19 mouse cellular contexts compared by ENCODE assay signal in genomic region chr15:28645122-28645521, GRCm38 (mm10).
DNase-seq lines count a peak whose midpoint lies in the region; ATAC-seq and TF ChIP-seq lines count a peak whose summit lies in the region.
"Had no signal": no experiment of that assay in that cellular context is flagged by ENCODE, and none has a peak within 500 bp of the region (broad histone marks: within the 10 kb centered on the region; RNA-seq: fewer than 3 reads in every experiment).

No protein-coding gene starts in this region.

- 0% methylated on average over 1 of the region's 1 CpGs for WGBS in forebrain, embryonic 11.5 days
- 0% methylated on average over 1 of the region's 1 CpGs for WGBS in forebrain, postnatal 0 days
- 0% methylated on average over 1 of the region's 1 CpGs for WGBS in midbrain, embryonic 11.5 days
- 0% methylated on average over 1 of the region's 1 CpGs for WGBS in midbrain, postnatal 0 days
- 5% methylated on average over 1 of the region's 1 CpGs for WGBS in midbrain, embryonic 13.5 days

- no peak overlapping the region for H3K4me3 ChIP-seq in forebrain, embryonic 11.5 days (ENCODE audit: low read depth, low read length)
- no peak overlapping the region for H3K4me3 ChIP-seq in forebrain, postnatal 0 days (ENCODE audit: low read depth, low read length)
- H3K4me3 ChIP-seq in midbrain, embryonic 11.5 days (ENCODE audit: low read depth, low read length): no peak overlapping the region
- no peak overlapping the region for H3K4me3 ChIP-seq in midbrain, postnatal 0 days (ENCODE audit: low read depth, low read length)
- no peak overlapping the region for H3K4me3 ChIP-seq in midbrain, embryonic 13.5 days (replicated peaks)
- H3K4me3 ChIP-seq: embryonic facial prominence, embryonic 12.5 days; heart, embryonic 10.5 days; hindbrain, embryonic 12.5 days had no signal

- H3K4me2 ChIP-seq in forebrain, embryonic 11.5 days (ENCODE audit: low read depth, low read length, severe bottlenecking): no peak overlapping the region
- no peak overlapping the region for H3K4me2 ChIP-seq in forebrain, postnatal 0 days (ENCODE audit: low read depth)
- no peak overlapping the region for H3K4me2 ChIP-seq in midbrain, embryonic 11.5 days
- H3K4me2 ChIP-seq in midbrain, postnatal 0 days (ENCODE audit: low read depth, low read length, poor library complexity, severe bottlenecking): no peak overlapping the region
- no peak overlapping the region for H3K4me2 ChIP-seq in midbrain, embryonic 13.5 days (replicated peaks)
- H3K4me2 ChIP-seq: embryonic facial prominence, embryonic 12.5 days; hindbrain, embryonic 12.5 days had no signal

- no peak overlapping the region for H3K9ac ChIP-seq in forebrain, embryonic 11.5 days (ENCODE audit: low read length)
- no peak overlapping the region for H3K9ac ChIP-seq in forebrain, postnatal 0 days
- no peak overlapping the region for H3K9ac ChIP-seq in midbrain, embryonic 11.5 days (ENCODE audit: low read length)
- no peak overlapping the region for H3K9ac ChIP-seq in midbrain, postnatal 0 days (replicated peaks; ENCODE audit: low read length, poor library complexity, severe bottlenecking)
- H3K9ac ChIP-seq in midbrain, embryonic 13.5 days (replicated peaks): no peak overlapping the region
- H3K9ac ChIP-seq: embryonic facial prominence, embryonic 12.5 days; hindbrain, embryonic 12.5 days had no signal

- H3K27me3 ChIP-seq in forebrain, embryonic 11.5 days (ENCODE audit: control insufficient read depth, insufficient read depth, low read length): no peaks in the 10 kb centered on the region
- no peaks in the 10 kb centered on the region for H3K27me3 ChIP-seq in forebrain, postnatal 0 days (ENCODE audit: insufficient read depth, low read length)
- H3K27me3 ChIP-seq in midbrain, embryonic 11.5 days (ENCODE audit: control insufficient read depth, insufficient read depth, low read length): no peaks in the 10 kb centered on the region
- no peaks in the 10 kb centered on the region for H3K27me3 ChIP-seq in midbrain, postnatal 0 days (ENCODE audit: insufficient read depth, low read length)
- peaks cover 17% of the 10 kb centered on the region for H3K27me3 ChIP-seq in midbrain, embryonic 13.5 days
- H3K27me3 ChIP-seq: embryonic facial prominence, embryonic 12.5 days; hindbrain, embryonic 12.5 days had no signal

- H3K4me1 ChIP-seq in forebrain, embryonic 11.5 days (replicated peaks; ENCODE audit: control insufficient read depth, insufficient read depth, low read length): peaks cover 1% of the 10 kb centered on the region; the same call in 1 of the 2 replicates
- H3K4me1 ChIP-seq in forebrain, postnatal 0 days (ENCODE audit: insufficient read depth): 0 out of 2 replicates have a peak, but pooled peaks cover 4% of the 10 kb centered on the region
- H3K4me1 ChIP-seq in midbrain, embryonic 11.5 days (ENCODE audit: control insufficient read depth, insufficient read depth, low read length): peaks cover 7% of the 10 kb centered on the region
- H3K4me1 ChIP-seq in midbrain, postnatal 0 days (ENCODE audit: insufficient read depth, low read length): no peaks in the 10 kb centered on the region
- peaks cover 9% of the 10 kb centered on the region for H3K4me1 ChIP-seq in midbrain, embryonic 13.5 days (replicated peaks)
- H3K4me1 ChIP-seq: embryonic facial prominence, embryonic 12.5 days; heart, embryonic 10.5 days; hindbrain, embryonic 12.5 days had no signal

- no peaks in the 10 kb centered on the region for H3K9me3 ChIP-seq in forebrain, embryonic 11.5 days (ENCODE audit: control insufficient read depth, low read length)
- no peaks in the 10 kb centered on the region for H3K9me3 ChIP-seq in forebrain, postnatal 0 days (ENCODE audit: low read length)
- no peaks in the 10 kb centered on the region for H3K9me3 ChIP-seq in midbrain, embryonic 11.5 days (ENCODE audit: control insufficient read depth, low read length)
- H3K9me3 ChIP-seq in midbrain, postnatal 0 days (ENCODE audit: low read length): no peaks in the 10 kb centered on the region
- H3K9me3 ChIP-seq in midbrain, embryonic 13.5 days: no peaks in the 10 kb centered on the region
- H3K9me3 ChIP-seq: embryonic facial prominence, embryonic 12.5 days; heart, embryonic 10.5 days; hindbrain, embryonic 12.5 days had no signal

- ATAC-seq in forebrain, embryonic 11.5 days (replicated peaks; ENCODE audit: low FRiP score): peak; percentile 74
- ATAC-seq in forebrain, postnatal 0 days: no peak
- peak; percentile 57 for ATAC-seq in midbrain, embryonic 11.5 days (ENCODE audit: low FRiP score)
- no peak for ATAC-seq in midbrain, postnatal 0 days (ENCODE audit: low FRiP score)
- ATAC-seq in midbrain, embryonic 13.5 days: peak; percentile 76; the same call in 1 of the 2 replicates
- no peak for ATAC-seq in megakaryocyte, adult 5-6 weeks (ENCODE audit: poor library complexity, severe bottlenecking)
- ATAC-seq: hindbrain, embryonic 16.5 days; inflammation-experienced regulatory T-cells, adult 6 months had no signal

- H3K36me3 ChIP-seq in forebrain, embryonic 11.5 days (ENCODE audit: control insufficient read depth, insufficient read depth, low read length): no peaks in the 10 kb centered on the region
- H3K36me3 ChIP-seq in forebrain, postnatal 0 days (ENCODE audit: insufficient read depth): no peaks in the 10 kb centered on the region
- no peaks in the 10 kb centered on the region for H3K36me3 ChIP-seq in midbrain, embryonic 11.5 days (ENCODE audit: control insufficient read depth, insufficient read depth, low read length)
- H3K36me3 ChIP-seq in midbrain, postnatal 0 days (ENCODE audit: insufficient read depth, low read length): no peaks in the 10 kb centered on the region
- no peaks in the 10 kb centered on the region for H3K36me3 ChIP-seq in midbrain, embryonic 13.5 days
- H3K36me3 ChIP-seq: embryonic facial prominence, embryonic 12.5 days; heart, embryonic 10.5 days; hindbrain, embryonic 12.5 days had no signal

- DNase-seq in forebrain, embryonic 11.5 days (ENCODE audit: low spot score): no peak
- no peak for DNase-seq in forebrain, postnatal 0 days
- DNase-seq in midbrain, embryonic 11.5 days (ENCODE audit: low spot score, missing footprints): no peak
- DNase-seq in midbrain, postnatal 0 days (ENCODE audit: low spot score): no peak
- DNase-seq in adrenal gland, postnatal 25 days: no peak
- DNase-seq: adrenal gland, postnatal 10 days; cerebellum, adult 2 months; cerebellum, postnatal 10 days; gastrocnemius, postnatal 10 days; heart, adult 18-20 months; heart, postnatal 10 days; heart, postnatal 4 days had no signal

- no peak overlapping the region for H3K27ac ChIP-seq in forebrain, embryonic 11.5 days (ENCODE audit: low read depth, low read length)
- H3K27ac ChIP-seq in forebrain, postnatal 0 days (ENCODE audit: low read depth, low read length): no peak overlapping the region
- no peak overlapping the region for H3K27ac ChIP-seq in midbrain, embryonic 11.5 days (ENCODE audit: low read depth, low read length)
- no peak overlapping the region for H3K27ac ChIP-seq in midbrain, postnatal 0 days (ENCODE audit: low read depth, low read length)
- H3K27ac ChIP-seq in midbrain, embryonic 13.5 days: no peak overlapping the region
- H3K27ac ChIP-seq: embryonic facial prominence, embryonic 12.5 days; heart, embryonic 10.5 days; hindbrain, embryonic 12.5 days had no signal

- no peak for TF ChIP-seq CTCF in forebrain, postnatal 0 days (IDR thresholded peaks at IDR 0.05; ENCODE audit: low read depth)
- TF ChIP-seq CTCF in midbrain, postnatal 0 days (IDR thresholded peaks at IDR 0.05): no peak

Comparison
In these comparisons a context has a peak if more than half of its experiments do, and no peak if none do; other contexts are left out.
1. ATAC-seq: peak in forebrain, embryonic 11.5 days (single experiment), midbrain, embryonic 11.5 days (single experiment) and midbrain, embryonic 13.5 days (single experiment); none in forebrain, postnatal 0 days (single experiment), midbrain, postnatal 0 days (single experiment) and megakaryocyte, adult 5-6 weeks (single experiment).